Mouse (Mus musculus): Measurements from ENCODE around the gene Phospho2. TPM values are rescaled to one million over a fixed set of nuclear protein-coding genes. Genes with fewer than 3 reads are reported as not detected.

Phospho2 gene
- polyA plus RNA-seq, 1 experiment from 2014 or later, result 13.5 TPM

DNA sequence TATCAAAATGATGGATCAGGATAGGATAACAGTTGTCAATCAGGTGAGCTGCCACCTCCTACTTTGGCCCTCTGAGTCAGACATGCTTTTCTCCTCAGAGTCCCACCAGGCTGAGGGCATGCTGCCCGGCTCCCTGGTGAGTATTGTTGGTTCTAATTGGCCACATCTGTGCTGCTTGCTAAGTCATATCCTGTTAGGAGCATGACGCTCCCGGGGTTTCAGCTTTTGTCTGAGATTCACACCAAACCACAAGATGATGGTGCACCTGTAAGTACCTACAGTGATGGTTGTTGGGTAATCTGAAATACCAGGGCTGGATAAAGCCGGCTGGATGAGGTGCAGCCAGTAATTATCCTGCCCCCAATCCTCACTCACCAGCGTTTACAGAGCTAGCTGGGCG, 50.8 kb downstream of the Phospho2 start:
- TF ChIP-seq EP300 (IDR thresholded peaks at IDR 0.05; ENCODE audit: low read depth), result no peak
- TF ChIP-seq CTCF (IDR thresholded peaks at IDR 0.05; ENCODE audit: low read depth), result no peak
- no peak for DNase-seq
- no peak for ATAC-seq
- Histone ChIP-seq H3K9me3 (ENCODE audit: low read length) (no peaks in the 10 kb centered on the region), H3K4me2 (ENCODE audit: low read depth, low read length) (no peak overlapping the region), H3K4me1 (ENCODE audit: insufficient read depth) (no peaks in the 10 kb centered on the region), H3K36me3 (replicated peaks; ENCODE audit: insufficient read depth, low read length) (peaks cover 5% of the 10 kb centered on the region; the same call in 1 of the 2 replicates), H3K4me3 (ENCODE audit: low read depth, low read length) (no peak overlapping the region), H3K9ac (replicated peaks) (no peak overlapping the region), H3K27me3 (ENCODE audit: insufficient read depth, low read length) (no peaks in the 10 kb centered on the region), H3K27ac (ENCODE audit: low read depth) (no peak overlapping the region)
- 43% methylated on average over 6 of the region's 6 CpGs for WGBS (ENCODE audit: insufficient replicate concordance)

DNA sequence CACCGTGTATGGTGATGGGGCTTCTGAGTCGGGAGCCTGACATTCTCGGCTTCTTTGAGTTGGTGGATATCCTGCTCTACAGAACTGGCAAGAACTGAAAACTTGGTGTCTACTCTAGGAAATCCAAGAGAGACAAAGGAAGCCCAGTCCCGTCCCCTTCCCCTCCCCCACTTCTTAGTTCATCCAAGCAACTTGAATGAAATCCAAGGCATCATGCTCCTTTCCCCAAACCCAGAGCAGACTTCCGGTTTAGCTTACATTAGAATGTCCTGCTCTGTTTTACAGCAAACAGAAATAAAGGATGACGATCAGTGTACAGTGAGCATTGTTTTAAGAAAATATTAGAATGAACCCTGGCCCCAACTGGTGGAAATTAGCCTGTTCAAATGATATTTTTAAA, 59.8 kb downstream of the Phospho2 start:
- no peak for DNase-seq
- Histone ChIP-seq H3K27ac (ENCODE audit: low read depth) (no peak overlapping the region), H3K4me1 (ENCODE audit: insufficient read depth) (0 out of 2 replicates have a peak, but pooled peaks cover 3% of the 10 kb centered on the region), H3K27me3 (ENCODE audit: insufficient read depth, low read length) (no peaks in the 10 kb centered on the region), H3K4me2 (ENCODE audit: low read depth, low read length) (no peak overlapping the region), H3K9me3 (ENCODE audit: low read length) (no peaks in the 10 kb centered on the region), H3K36me3 (replicated peaks; ENCODE audit: insufficient read depth, low read length) (no peaks in the 10 kb centered on the region), H3K4me3 (ENCODE audit: low read depth, low read length) (no peak overlapping the region), H3K9ac (replicated peaks) (no peak overlapping the region)
- TF ChIP-seq EP300 (IDR thresholded peaks at IDR 0.05; ENCODE audit: low read depth) (no peak), CTCF (IDR thresholded peaks at IDR 0.05; ENCODE audit: low read depth) (no peak)
- WGBS (ENCODE audit: insufficient replicate concordance), result 70% methylated on average over 6 of the region's 6 CpGs
- no peak for ATAC-seq

Other genes with a start within 250 kb of the Phospho2 start
- gene Lrp2, start 203.6 kb upstream of the Phospho2 start, polyA plus RNA-seq (2015; fragmentation: Nextera tagmentation; extraction: Ambion mirVana), result 0.02 and 0.05 TPM in 2 replicates
- 3.6 and 3.9 TPM in 2 replicates for gene Bbs5, start 142.5 kb upstream of the Phospho2 start, polyA plus RNA-seq (2015; fragmentation: Nextera tagmentation; extraction: Ambion mirVana)
- 0.11 and 0.54 TPM in 2 replicates for gene Klhl41, start 119.5 kb upstream of the Phospho2 start, polyA plus RNA-seq (2015; fragmentation: Nextera tagmentation; extraction: Ambion mirVana)
- 6.3 and 6.6 TPM in 2 replicates for gene Fastkd1, start 76.1 kb upstream of the Phospho2 start, polyA plus RNA-seq (2015; fragmentation: Nextera tagmentation; extraction: Ambion mirVana)
- 55.8 and 59.6 TPM in 2 replicates for gene Ppig, start 67.1 kb upstream of the Phospho2 start, polyA plus RNA-seq (2015; fragmentation: Nextera tagmentation; extraction: Ambion mirVana)
- gene Ccdc173, start within 50 bp of the Phospho2 start, polyA plus RNA-seq (2015; fragmentation: Nextera tagmentation; extraction: Ambion mirVana), result 0.29 and 0.30 TPM in 2 replicates
- gene Klhl23, start 32.3 kb downstream of the Phospho2 start, polyA plus RNA-seq (2015; fragmentation: Nextera tagmentation; extraction: Ambion mirVana), result 3.9 and 5.6 TPM in 2 replicates
- gene Ssb, start 71.9 kb downstream of the Phospho2 start, polyA plus RNA-seq (2015; fragmentation: Nextera tagmentation; extraction: Ambion mirVana), result 112 and 128 TPM in 2 replicates
- gene Mettl5, start 96.0 kb downstream of the Phospho2 start, polyA plus RNA-seq (2015; fragmentation: Nextera tagmentation; extraction: Ambion mirVana), result 27.8 and 28.7 TPM in 2 replicates
- gene Ubr3, start 107.6 kb downstream of the Phospho2 start, polyA plus RNA-seq (2015; fragmentation: Nextera tagmentation; extraction: Ambion mirVana), result 5.7 and 6.0 TPM in 2 replicates
- not detected in 2 replicates for gene Myo3b, start 249.5 kb downstream of the Phospho2 start, polyA plus RNA-seq (2015; fragmentation: Nextera tagmentation; extraction: Ambion mirVana)

Data from liver, postnatal 0 days (tissue).